Comparison of ENCODE assay signal across 11 mouse cellular contexts in the genomic region with DNA sequence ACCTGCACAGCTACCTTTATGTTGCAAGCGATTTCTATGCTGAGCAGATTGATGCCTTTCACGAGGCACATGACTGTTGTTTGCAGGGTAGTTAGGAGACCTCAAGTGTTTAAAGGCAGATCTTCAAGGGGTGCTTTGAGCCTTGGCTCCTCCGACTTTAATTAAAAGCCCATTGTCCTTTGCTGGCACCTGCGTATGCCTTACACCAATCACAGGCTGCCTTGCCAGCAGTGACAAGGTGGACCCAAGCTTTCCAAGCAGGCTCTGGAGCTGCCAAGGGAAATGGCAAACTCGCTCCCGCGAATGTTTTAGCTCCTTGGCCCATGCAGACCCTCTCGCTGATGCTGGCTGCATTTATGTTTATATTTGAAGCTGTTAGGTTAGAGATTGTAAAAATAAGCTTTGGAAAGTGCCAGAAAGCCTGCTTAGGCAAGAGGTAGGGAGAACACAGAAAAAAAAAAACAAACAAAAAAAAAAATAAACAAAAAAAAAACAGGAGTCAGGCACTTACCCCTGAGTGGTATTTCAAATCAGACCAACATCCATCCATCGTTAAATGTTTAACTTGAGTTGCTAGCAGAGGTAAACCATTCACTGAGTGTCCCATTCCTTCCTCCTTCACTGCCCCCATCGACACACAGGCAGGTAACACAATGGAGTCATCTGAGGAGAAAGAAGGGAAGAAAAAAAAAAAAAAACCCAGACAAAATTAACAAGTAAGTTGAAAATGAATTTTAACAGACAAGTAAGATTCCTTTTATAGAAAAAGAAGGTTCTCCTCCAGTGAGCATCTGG.
DNase-seq lines count a peak whose midpoint lies in the region; ATAC-seq and TF ChIP-seq lines count a peak whose summit lies in the region.
"Had no signal": no experiment of that assay in that cellular context is flagged by ENCODE, and none has a peak within 500 bp of the region (broad histone marks: within the 10 kb centered on the region; RNA-seq: fewer than 3 reads in every experiment).

No protein-coding gene starts in this region.

- peaks cover 20% of the 10 kb centered on the region for H3K4me1 ChIP-seq in hindbrain, embryonic 12.5 days
- peaks cover 33% of the 10 kb centered on the region for H3K4me1 ChIP-seq in limb, embryonic 10.5 days
- peaks cover 12% of the 10 kb centered on the region; the same call in 1 of the 2 replicates for H3K4me1 ChIP-seq in midbrain, postnatal 0 days (ENCODE audit: insufficient read depth, low read length)
- no peaks in the 10 kb centered on the region for H3K4me1 ChIP-seq in liver, embryonic 11.5 days (replicated peaks; ENCODE audit: control insufficient read depth, insufficient read depth, low read length)

- H3K36me3 ChIP-seq in hindbrain, embryonic 12.5 days = no peaks in the 10 kb centered on the region
- H3K36me3 ChIP-seq in limb, embryonic 10.5 days = no peaks in the 10 kb centered on the region
- no peaks in the 10 kb centered on the region for H3K36me3 ChIP-seq in midbrain, postnatal 0 days (ENCODE audit: insufficient read depth, low read length)
- H3K36me3 ChIP-seq in liver, embryonic 11.5 days (ENCODE audit: control insufficient read depth, insufficient read depth, low read length) = no peaks in the 10 kb centered on the region

- intact Hi-C loops in left cerebral cortex, postnatal 4 days (cut with DNase I) = no loop called here
- intact Hi-C loops in left cerebral cortex, postnatal 25 days (cut with DNase I) = no loop called here

- WGBS in hindbrain, embryonic 12.5 days = 37% methylated on average over 10 of the region's 10 CpGs
- WGBS in limb, embryonic 10.5 days = 42% methylated on average over 10 of the region's 10 CpGs
- WGBS in midbrain, postnatal 0 days = 20% methylated on average over 10 of the region's 10 CpGs
- WGBS in liver, embryonic 11.5 days = 54% methylated on average over 10 of the region's 10 CpGs

- no peaks in the 10 kb centered on the region for H3K27me3 ChIP-seq in hindbrain, embryonic 12.5 days
- H3K27me3 ChIP-seq in limb, embryonic 10.5 days (ENCODE audit: low read depth, poor library complexity, severe bottlenecking) = no peaks in the 10 kb centered on the region
- H3K27me3 ChIP-seq in midbrain, postnatal 0 days (ENCODE audit: insufficient read depth, low read length) = no peaks in the 10 kb centered on the region
- H3K27me3 ChIP-seq in liver, embryonic 11.5 days (replicated peaks; ENCODE audit: control insufficient read depth, insufficient read depth, low read length) = no peaks in the 10 kb centered on the region
- H3K27me3 ChIP-seq: CH12.LX had no signal

- no peak overlapping the region for H3K4me3 ChIP-seq in hindbrain, embryonic 12.5 days
- H3K4me3 ChIP-seq in limb, embryonic 10.5 days = no peak overlapping the region
- H3K4me3 ChIP-seq in midbrain, postnatal 0 days (ENCODE audit: low read depth, low read length) = no peak overlapping the region
- H3K4me3 ChIP-seq in liver, embryonic 11.5 days (ENCODE audit: low read depth, low read length) = no peak overlapping the region

- peak overlapping the region; percentile 84 for H3K27ac ChIP-seq in hindbrain, embryonic 12.5 days
- H3K27ac ChIP-seq in limb, embryonic 10.5 days = peak overlapping the region; percentile 66; the same call in 1 of the 2 replicates
- H3K27ac ChIP-seq in midbrain, postnatal 0 days (ENCODE audit: low read depth, low read length) = peak overlapping the region; percentile 73
- no peak overlapping the region for H3K27ac ChIP-seq in liver, embryonic 11.5 days (ENCODE audit: low read depth, low read length)
- H3K27ac ChIP-seq: macrophage had no signal

- H3K4me2 ChIP-seq in hindbrain, embryonic 12.5 days (replicated peaks) = 0 out of 2 replicates have a peak overlapping the region, but pooled peaks have one; percentile 19
- H3K4me2 ChIP-seq in midbrain, postnatal 0 days (ENCODE audit: low read depth, low read length, poor library complexity, severe bottlenecking) = no peak overlapping the region
- no peak overlapping the region for H3K4me2 ChIP-seq in liver, embryonic 11.5 days

- no peak overlapping the region for H3K9ac ChIP-seq in hindbrain, embryonic 12.5 days
- no peak overlapping the region for H3K9ac ChIP-seq in midbrain, postnatal 0 days (replicated peaks; ENCODE audit: low read length, poor library complexity, severe bottlenecking)
- H3K9ac ChIP-seq in liver, embryonic 11.5 days (ENCODE audit: low read depth, low read length) = no peak overlapping the region

- ATAC-seq in hindbrain, embryonic 12.5 days (ENCODE audit: low FRiP score) = peak; percentile 29; the same call in 1 of the 2 replicates
- peak; percentile 48; the same call in 1 of the 2 replicates for ATAC-seq in midbrain, postnatal 0 days (ENCODE audit: low FRiP score)
- ATAC-seq in liver, embryonic 11.5 days (replicated peaks; ENCODE audit: low FRiP score) = no peak

- TF ChIP-seq CTCF in midbrain, postnatal 0 days (IDR thresholded peaks at IDR 0.05) = no peak

- peak; percentile 29 for DNase-seq in left cerebral cortex, postnatal 4 days
- DNase-seq in left cerebral cortex, postnatal 25 days (ENCODE audit: low spot score in 2 of 2) = no peak
- no peak for DNase-seq in limb, embryonic 10.5 days (ENCODE audit: low spot score)
- DNase-seq in midbrain, postnatal 0 days (ENCODE audit: low spot score) = peak; percentile 62
- no peak for DNase-seq in liver, embryonic 11.5 days (ENCODE audit: low spot score)
- DNase-seq in adrenal gland, postnatal 25 days = no peak
- DNase-seq in natural killer cell, adult 2 months (ENCODE audit: low spot score in 2 of 2) = no peak
- DNase-seq: thymus, adult 18-20 months had no signal

- no peaks in the 10 kb centered on the region for H3K9me3 ChIP-seq in hindbrain, embryonic 12.5 days (replicated peaks)
- H3K9me3 ChIP-seq in limb, embryonic 10.5 days (replicated peaks) = no peaks in the 10 kb centered on the region
- no peaks in the 10 kb centered on the region for H3K9me3 ChIP-seq in midbrain, postnatal 0 days (ENCODE audit: low read length)
- no peaks in the 10 kb centered on the region for H3K9me3 ChIP-seq in liver, embryonic 11.5 days (ENCODE audit: control insufficient read depth, low read length)

Comparison
In these comparisons a context has a peak if more than half of its experiments do, and no peak if none do; other contexts are left out.
1. DNase-seq: peak in left cerebral cortex, postnatal 4 days (single experiment) and midbrain, postnatal 0 days (single experiment); none in left cerebral cortex, postnatal 25 days (0 of 2), limb, embryonic 10.5 days (single experiment), liver, embryonic 11.5 days (single experiment), adrenal gland, postnatal 25 days (single experiment) and natural killer cell, adult 2 months (0 of 2).